Mouse (Mus musculus) hindbrain, embryonic 13.5 days (tissue): Measurements from ENCODE around the gene Usp34. TPM values are rescaled to one million over a fixed set of nuclear protein-coding genes. Genes with fewer than 3 reads are reported as not detected.

ENCODE experiments used
- ATAC-seq: fragments of 200-750 bp; cut with Nextera tagmentation; 2 replicates; pipeline ENCODE4 v1.8.0; 2017; ENCODE audit warnings: moderate TSS enrichment; ENCODE audit not compliant: low FRiP score
- H3K27ac ChIP-seq: fragments of 300-500 bp; sonication (generic); 2 replicates; pipeline ENCODE4 v1.5.1; 2015; ENCODE audit warnings: inconsistent platforms, mild to moderate bottlenecking, moderate library complexity
- H3K27me3 ChIP-seq: fragments of 300-500 bp; sonication (generic); 2 replicates; pipeline ENCODE4 v1.6.1; 2015; ENCODE audit warnings: mild to moderate bottlenecking, inconsistent platforms
- H3K36me3 ChIP-seq: fragments of 300-500 bp; sonication (generic); 2 replicates; pipeline ENCODE4 v1.6.1; 2015; ENCODE audit warnings: mild to moderate bottlenecking, inconsistent platforms
- H3K4me1 ChIP-seq: fragments of 300-500 bp; sonication (generic); replicated peaks from 2 replicates; pipeline ENCODE4 v1.6.1; 2015; ENCODE audit warnings: inconsistent platforms
- H3K4me2 ChIP-seq: fragments of 300-500 bp; sonication (generic); 2 replicates; pipeline ENCODE4 v1.6.1; 2015; ENCODE audit warnings: inconsistent platforms, mild to moderate bottlenecking, moderate library complexity
- H3K4me3 ChIP-seq: fragments of 300-500 bp; sonication (generic); 2 replicates; pipeline ENCODE4 v1.5.1; 2015; ENCODE audit warnings: mild to moderate bottlenecking, inconsistent platforms
- H3K9ac ChIP-seq: fragments of 300-500 bp; sonication (generic); 2 replicates; pipeline ENCODE4 v1.6.1; 2015; ENCODE audit warnings: mild to moderate bottlenecking, inconsistent platforms
- H3K9me3 ChIP-seq: fragments of 300-500 bp; sonication (generic); 2 replicates; pipeline ENCODE4 v1.6.1; 2016; ENCODE audit warnings: inconsistent platforms
- WGBS: fragments of 180-500 bp; shearing (Covaris S2); methylation state at CpG from one replicate; pipeline ENCODE4 v1.1.7; 2015; 5-methylcytosine and 5-hydroxymethylcytosine counted together
- polyA plus RNA-seq: library from polyadenylated mRNA; unstranded; fragments of >200 nt; fragmentation: Nextera tagmentation; extraction: Ambion mirVana; gene quantifications from 2 replicates; pipeline ENCODE4 v1.2.1, GENCODE M21; 2015

Usp34 gene
- polyA plus RNA-seq, 1 experiment from 2014 or later: 28.7 TPM

DNA sequence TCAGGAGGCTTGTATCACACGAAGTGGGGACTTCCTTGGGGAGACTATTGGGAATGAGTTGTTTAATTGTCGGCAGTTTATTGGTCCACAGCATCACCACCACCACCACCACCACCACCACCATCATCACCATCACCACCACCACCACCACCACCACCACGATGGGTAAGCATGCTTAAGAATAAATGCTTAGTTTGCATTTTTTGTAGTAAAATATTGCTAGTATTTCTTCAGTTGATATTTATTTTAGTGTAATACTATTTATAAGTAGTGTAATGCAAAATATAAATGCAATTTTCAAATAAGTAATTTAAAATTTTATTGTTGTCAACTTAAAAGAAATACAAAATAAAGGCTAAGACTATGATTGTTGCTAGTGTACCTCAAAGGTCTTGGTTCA, 57.7 kb downstream of the Usp34 start:
- no peak overlapping the region for H3K4me3 ChIP-seq
- 89% methylated on average over 3 of the region's 3 CpGs for WGBS

DNA sequence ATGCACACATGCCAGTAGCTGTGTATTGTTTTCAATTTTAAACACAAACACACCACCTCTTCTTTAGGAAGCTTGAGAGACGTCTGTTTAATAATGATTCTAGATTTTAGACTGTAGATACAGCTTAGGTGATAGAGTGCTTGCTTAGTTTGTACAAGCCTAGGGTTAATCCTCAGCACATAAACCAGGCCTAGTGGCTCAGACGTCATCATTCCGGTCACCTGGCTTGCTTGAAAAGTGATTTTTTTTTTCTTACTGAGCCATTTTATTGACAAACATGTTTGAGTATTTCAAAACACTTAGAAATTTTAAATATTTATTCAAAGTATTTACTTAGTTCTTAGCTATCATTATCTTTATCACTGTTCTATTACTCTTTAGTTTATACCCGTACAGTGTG, 65.3 kb downstream of the Usp34 start:
- Histone ChIP-seq H3K36me3 (peaks cover 36% of the 10 kb centered on the region), H3K27ac (no peak overlapping the region), H3K4me3 (no peak overlapping the region), H3K9ac (no peak overlapping the region), H3K4me1 (no peaks in the 10 kb centered on the region), H3K27me3 (no peaks in the 10 kb centered on the region), H3K9me3 (no peaks in the 10 kb centered on the region), H3K4me2 (no peak overlapping the region)
- 94% methylated on average over 4 of the region's 4 CpGs for WGBS
- no peak for ATAC-seq

More for the DNA sequence above, 57.7 kb downstream of the Usp34 start:
- Histone ChIP-seq H3K27ac (no peak overlapping the region), H3K27me3 (no peaks in the 10 kb centered on the region), H3K36me3 (peaks cover 29% of the 10 kb centered on the region), H3K9me3 (no peaks in the 10 kb centered on the region), H3K4me1 (no peaks in the 10 kb centered on the region), H3K9ac (no peak overlapping the region), H3K4me2 (no peak overlapping the region)
- no peak for ATAC-seq

DNA sequence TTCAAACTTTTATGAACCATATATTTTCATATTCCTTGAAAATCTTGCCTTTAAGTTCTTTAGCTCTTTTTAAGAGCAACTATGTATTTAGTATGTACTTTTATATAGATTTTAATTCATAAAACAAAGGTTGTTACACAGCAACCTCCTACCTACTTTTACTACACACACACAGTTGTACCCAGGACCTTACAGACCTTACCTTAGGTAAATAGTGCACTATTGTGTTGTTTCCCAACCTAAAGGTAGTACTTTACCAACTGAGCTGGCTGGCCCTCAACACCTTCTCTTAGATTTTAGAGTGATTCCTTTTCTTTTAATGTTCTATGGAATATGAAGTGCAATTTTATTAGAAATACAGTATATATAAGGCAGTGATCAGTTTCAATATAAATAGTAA, 65.8 kb downstream of the Usp34 start:
- Histone ChIP-seq H3K4me2 (no peak overlapping the region), H3K4me1 (no peaks in the 10 kb centered on the region), H3K27me3 (no peaks in the 10 kb centered on the region), H3K9me3 (no peaks in the 10 kb centered on the region), H3K36me3 (peaks cover 39% of the 10 kb centered on the region), H3K4me3 (no peak overlapping the region), H3K9ac (no peak overlapping the region), H3K27ac (no peak overlapping the region)
- no peak for ATAC-seq

GRCm38 (mm10) chr11:23380055-23380454, 73.4 kb downstream of the Usp34 start:
- H3K9ac ChIP-seq: no peak overlapping the region
- no peak overlapping the region for H3K27ac ChIP-seq
- no peak overlapping the region for H3K4me2 ChIP-seq
- no peaks in the 10 kb centered on the region for H3K27me3 ChIP-seq
- 95% methylated on average over 2 of the region's 2 CpGs for WGBS
- no peaks in the 10 kb centered on the region for H3K9me3 ChIP-seq
- H3K4me3 ChIP-seq: no peak overlapping the region
- H3K4me1 ChIP-seq: no peaks in the 10 kb centered on the region
- no peak for ATAC-seq
- peaks cover 40% of the 10 kb centered on the region for H3K36me3 ChIP-seq

GRCm38 (mm10) chr11:23380595-23380994, 73.9 kb downstream of the Usp34 start:
- Histone ChIP-seq H3K9me3 (no peaks in the 10 kb centered on the region), H3K4me3 (no peak overlapping the region), H3K4me2 (no peak overlapping the region), H3K36me3 (peaks cover 36% of the 10 kb centered on the region), H3K9ac (no peak overlapping the region), H3K27me3 (no peaks in the 10 kb centered on the region), H3K4me1 (no peaks in the 10 kb centered on the region), H3K27ac (no peak overlapping the region)
- 96% methylated on average over 3 of the region's 3 CpGs for WGBS
- ATAC-seq: no peak

DNA sequence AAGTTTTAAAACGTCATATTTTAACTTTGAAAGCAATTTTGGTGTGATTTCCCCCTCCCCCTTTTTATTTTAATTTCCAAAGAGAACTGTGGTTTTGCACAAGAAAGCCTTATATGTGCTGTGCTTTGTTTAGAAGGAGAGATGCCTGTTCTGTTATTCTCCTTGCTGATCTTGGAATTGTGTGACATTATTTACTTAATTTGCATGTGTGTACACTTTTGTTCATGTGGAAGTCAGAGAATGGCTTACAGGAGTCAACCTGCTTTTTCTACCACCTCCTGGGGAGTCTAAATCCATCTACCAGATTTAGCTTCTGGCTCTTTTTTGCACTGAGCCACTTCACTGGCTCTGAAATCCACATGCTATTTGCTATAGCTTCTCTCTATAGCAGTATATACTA, 76.1 kb downstream of the Usp34 start:
- Histone ChIP-seq H3K27me3 (no peaks in the 10 kb centered on the region), H3K9me3 (no peaks in the 10 kb centered on the region), H3K36me3 (peaks cover 28% of the 10 kb centered on the region), H3K4me3 (no peak overlapping the region), H3K4me2 (no peak overlapping the region), H3K27ac (no peak overlapping the region), H3K9ac (no peak overlapping the region), H3K4me1 (no peaks in the 10 kb centered on the region)
- WGBS: 83% methylated on average over 1 of the region's 1 CpGs
- no peak for ATAC-seq

DNA sequence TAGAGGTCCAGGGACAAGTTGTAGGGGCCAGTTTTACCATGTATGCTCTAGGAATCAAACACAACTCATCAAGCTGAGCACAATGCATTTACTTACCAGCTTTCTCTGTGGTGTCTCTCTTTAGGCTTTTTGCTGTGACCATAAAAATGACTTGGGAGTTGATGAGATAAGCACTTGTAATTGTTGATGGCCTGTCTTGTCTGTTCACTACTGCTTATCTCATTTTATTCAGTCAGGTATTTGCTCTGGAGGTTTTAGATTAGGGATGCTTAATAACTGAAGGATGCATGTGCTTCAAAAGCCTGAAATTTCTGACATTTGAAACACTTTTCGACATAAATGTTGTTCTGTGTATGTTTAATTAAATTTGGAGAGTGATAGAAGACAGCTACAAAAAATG, 83.0 kb downstream of the Usp34 start:
- Histone ChIP-seq H3K36me3 (peaks cover 39% of the 10 kb centered on the region), H3K9me3 (no peaks in the 10 kb centered on the region)

GRCm38 (mm10) chr11:23392567-23392966, 85.9 kb downstream of the Usp34 start:
- H3K27ac ChIP-seq: no peak overlapping the region
- ATAC-seq: no peak
- H3K36me3 ChIP-seq: peaks cover 52% of the 10 kb centered on the region
- H3K9me3 ChIP-seq: no peaks in the 10 kb centered on the region
- no peak overlapping the region for H3K9ac ChIP-seq
- H3K4me2 ChIP-seq: no peak overlapping the region
- H3K4me3 ChIP-seq: no peak overlapping the region
- no peaks in the 10 kb centered on the region for H3K27me3 ChIP-seq
- no peaks in the 10 kb centered on the region for H3K4me1 ChIP-seq

More for the DNA sequence above, 83.0 kb downstream of the Usp34 start:
- H3K4me2 ChIP-seq: no peak overlapping the region
- no peak overlapping the region for H3K9ac ChIP-seq
- H3K4me3 ChIP-seq: no peak overlapping the region
- WGBS: 91% methylated on average over 1 of the region's 1 CpGs
- ATAC-seq: no peak
- H3K4me1 ChIP-seq: no peaks in the 10 kb centered on the region
- no peak overlapping the region for H3K27ac ChIP-seq
- H3K27me3 ChIP-seq: no peaks in the 10 kb centered on the region

- Histone ChIP-seq H3K36me3 (peaks cover 54% of the 10 kb centered on the region), H3K27ac (no peak overlapping the region), H3K9ac (no peak overlapping the region), H3K4me1 (no peaks in the 10 kb centered on the region), H3K4me2 (no peak overlapping the region), H3K27me3 (no peaks in the 10 kb centered on the region), H3K9me3 (no peaks in the 10 kb centered on the region), H3K4me3 (no peak overlapping the region)
- no peak for ATAC-seq
- 95% methylated on average over 4 of the region's 4 CpGs for WGBS
Observed at GRCm38 (mm10) chr11:23396608-23397007, 89.9 kb downstream of the Usp34 start.

DNA sequence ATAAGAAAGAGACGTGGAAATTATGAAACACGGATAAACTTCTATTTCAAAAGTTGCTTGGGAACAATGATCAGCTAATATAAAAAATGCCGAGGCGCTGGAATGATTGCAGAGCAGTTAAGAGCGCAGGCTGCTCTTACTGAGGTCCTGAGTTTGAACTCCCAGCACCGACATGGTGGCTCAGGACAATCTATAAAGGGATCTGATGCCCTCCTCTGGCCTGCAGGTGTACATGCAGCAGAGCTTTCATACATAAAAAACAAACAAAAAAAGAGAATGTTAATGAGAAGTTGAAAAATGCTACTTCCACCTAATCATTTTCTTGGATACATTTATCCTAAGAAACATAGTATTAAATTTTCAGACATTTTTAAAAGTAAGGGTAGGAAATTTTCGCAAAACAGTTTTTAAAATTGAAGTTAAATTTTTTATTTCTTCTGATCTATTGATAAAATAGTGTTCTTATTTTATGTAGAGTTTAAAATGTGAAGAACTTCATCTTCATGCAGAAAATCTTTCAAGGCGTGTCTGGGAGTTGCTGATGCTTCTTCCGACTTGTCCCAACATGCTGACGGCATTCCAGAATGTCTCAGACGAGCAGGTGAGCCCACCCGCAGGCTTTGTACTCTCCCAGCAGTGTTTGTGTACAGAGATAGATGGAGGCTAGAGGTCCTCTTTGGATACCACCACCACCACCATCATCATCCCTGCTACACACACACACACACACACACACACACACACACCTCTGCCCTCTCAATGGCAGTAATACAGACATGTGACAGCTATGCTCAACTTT, 94.5 kb downstream of the Usp34 start:
- H3K9me3 ChIP-seq: no peaks in the 10 kb centered on the region
- no peak overlapping the region for H3K4me3 ChIP-seq
- no peak overlapping the region for H3K9ac ChIP-seq
- H3K36me3 ChIP-seq: peaks cover 46% of the 10 kb centered on the region
- no peaks in the 10 kb centered on the region for H3K4me1 ChIP-seq
- no peaks in the 10 kb centered on the region for H3K27me3 ChIP-seq
- no peak overlapping the region for H3K27ac ChIP-seq
- no peak for ATAC-seq
- WGBS: 91% methylated on average over 12 of the region's 12 CpGs
- no peak overlapping the region for H3K4me2 ChIP-seq

DNA sequence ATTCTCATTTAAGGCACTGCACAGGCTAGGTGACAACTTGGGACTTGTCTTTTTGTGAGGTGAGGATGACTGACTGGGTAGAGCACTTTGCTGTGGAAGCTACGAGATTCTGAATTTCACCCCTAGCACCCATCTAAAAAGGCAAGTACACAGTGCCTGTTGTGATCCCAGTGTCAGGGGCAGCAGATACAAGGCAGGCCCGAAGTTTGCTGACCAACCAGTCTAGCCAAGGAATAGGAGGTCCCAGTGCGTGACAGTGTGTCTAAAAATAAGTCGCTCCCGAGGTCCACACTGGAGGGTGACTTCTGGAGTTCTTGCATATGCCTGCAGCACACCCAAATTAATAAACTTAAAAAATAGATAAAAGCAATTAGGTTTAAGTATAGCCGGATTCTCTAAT, 121.6 kb downstream of the Usp34 start:
- WGBS: 95% methylated on average over 6 of the region's 6 CpGs
- no peak overlapping the region for H3K4me3 ChIP-seq
- H3K36me3 ChIP-seq: peaks cover 57% of the 10 kb centered on the region
- H3K4me1 ChIP-seq: no peaks in the 10 kb centered on the region
- no peaks in the 10 kb centered on the region for H3K27me3 ChIP-seq
- ATAC-seq: no peak
- H3K27ac ChIP-seq: no peak overlapping the region
- H3K9ac ChIP-seq: no peak overlapping the region
- H3K9me3 ChIP-seq: no peaks in the 10 kb centered on the region
- H3K4me2 ChIP-seq: no peak overlapping the region

DNA sequence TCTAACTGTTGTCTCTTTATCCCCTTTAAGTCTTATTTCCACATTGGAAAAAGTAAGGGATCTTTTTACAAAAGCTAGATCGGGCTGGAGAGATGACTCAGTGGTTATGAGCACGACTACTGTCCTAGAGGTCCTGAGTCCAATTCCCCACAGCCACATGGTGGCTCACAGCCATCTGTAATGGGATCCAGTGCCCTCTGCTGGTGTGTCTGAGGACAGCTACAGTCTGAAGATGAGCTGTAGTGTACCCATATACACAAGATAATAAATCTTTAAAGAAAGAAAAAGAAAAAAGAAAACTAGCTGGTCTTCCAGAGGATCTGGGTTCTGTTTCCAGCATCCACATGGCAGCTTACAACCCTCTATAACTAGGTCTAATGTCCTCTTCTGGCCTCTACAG, 123.3 kb downstream of the Usp34 start:
- ATAC-seq: no peak
- H3K27ac ChIP-seq: no peak overlapping the region
- H3K4me1 ChIP-seq: no peaks in the 10 kb centered on the region
- H3K36me3 ChIP-seq: peaks cover 64% of the 10 kb centered on the region
- H3K9ac ChIP-seq: no peak overlapping the region
- H3K27me3 ChIP-seq: no peaks in the 10 kb centered on the region
- WGBS: 92% methylated on average over 2 of the region's 2 CpGs
- H3K4me2 ChIP-seq: no peak overlapping the region
- H3K9me3 ChIP-seq: no peaks in the 10 kb centered on the region
- H3K4me3 ChIP-seq: no peak overlapping the region

DNA sequence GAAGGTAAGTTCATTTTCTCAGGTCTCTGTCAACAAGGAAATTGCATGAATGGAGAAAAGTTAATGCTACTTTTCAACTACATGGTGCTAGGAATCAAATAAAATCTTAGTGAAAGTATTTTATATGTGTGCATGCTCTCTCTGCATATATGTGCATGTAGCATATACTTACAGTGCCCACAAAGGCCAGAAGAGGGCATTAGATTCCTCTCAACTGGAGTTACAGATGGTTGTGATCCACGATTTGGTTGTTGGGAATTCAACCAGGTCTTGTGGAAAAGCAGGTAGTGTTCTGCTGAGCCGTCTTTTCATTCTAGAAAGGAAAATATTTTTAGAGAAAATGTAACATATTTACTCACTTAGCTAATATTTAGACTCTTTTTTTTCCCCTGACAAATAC, 129.4 kb downstream of the Usp34 start:
- 86% methylated on average over 2 of the region's 2 CpGs for WGBS
- Histone ChIP-seq H3K36me3 (peaks cover 74% of the 10 kb centered on the region), H3K27me3 (no peaks in the 10 kb centered on the region), H3K4me1 (no peaks in the 10 kb centered on the region), H3K9me3 (no peaks in the 10 kb centered on the region), H3K4me3 (no peak overlapping the region), H3K27ac (no peak overlapping the region), H3K9ac (no peak overlapping the region), H3K4me2 (no peak overlapping the region)
- ATAC-seq: no peak
